Mouse (Mus musculus) mature B cell (primary cell): Measurements from ENCODE around the gene Gucy2d.

Experiments used
- in situ Hi-C: fragments of 300-500 bp; cut with MboI; formaldehyde crosslinking; loops from 2 replicates; pipeline ENCODE4 v1.14.3; 2019

The Gucy2d gene

DNA sequence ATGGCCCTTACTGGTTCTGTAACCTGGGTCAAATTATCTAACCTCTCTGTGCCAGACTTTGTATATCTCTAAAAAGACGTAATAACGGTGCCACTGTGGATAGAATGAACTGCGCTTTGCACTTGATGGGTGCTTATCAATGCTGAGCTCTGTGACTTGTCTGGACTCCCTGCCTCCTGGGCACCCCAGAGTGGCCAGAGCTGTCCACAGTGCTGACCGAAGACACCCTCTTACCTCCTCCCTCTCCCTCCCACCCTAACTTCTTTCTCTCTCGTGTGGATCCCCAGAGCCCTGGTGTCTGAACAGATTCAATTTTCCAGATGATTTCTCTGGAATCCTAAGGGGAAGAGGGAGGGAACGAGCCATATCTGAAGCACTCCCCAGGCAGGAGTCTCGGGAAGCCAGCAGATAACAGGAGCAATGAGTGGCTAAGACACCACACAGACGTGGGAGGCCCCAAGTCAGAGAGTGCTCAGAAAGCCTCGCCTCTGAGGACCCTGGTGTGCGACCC is at the start of gene Gucy2d:
Gene Gucy2d, plus strand, starts transcription at position 461 of the 511 bp plus-strand sequence.
- in situ Hi-C loops: no loop called here

DNA sequence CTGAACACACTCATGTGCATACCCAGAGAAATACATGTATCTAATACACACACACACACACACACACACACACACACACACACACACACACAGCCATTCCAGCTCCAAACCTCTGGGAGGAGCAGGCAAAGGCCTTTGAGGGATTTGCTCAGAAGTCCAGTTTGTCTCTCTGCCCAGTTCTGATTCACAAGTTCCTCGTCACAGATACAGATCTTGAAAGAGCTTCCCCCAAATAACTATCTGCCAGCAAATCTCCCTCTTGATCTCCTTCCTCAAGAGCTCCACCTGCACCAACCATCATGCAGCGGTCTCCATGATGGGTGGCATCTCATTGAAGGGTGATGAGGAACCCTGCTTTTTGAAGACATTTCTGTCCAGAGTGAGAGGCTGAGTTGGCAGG is 49.7 kb upstream of the Gucy2d start:
- in situ Hi-C loops: no loop called here

DNA sequence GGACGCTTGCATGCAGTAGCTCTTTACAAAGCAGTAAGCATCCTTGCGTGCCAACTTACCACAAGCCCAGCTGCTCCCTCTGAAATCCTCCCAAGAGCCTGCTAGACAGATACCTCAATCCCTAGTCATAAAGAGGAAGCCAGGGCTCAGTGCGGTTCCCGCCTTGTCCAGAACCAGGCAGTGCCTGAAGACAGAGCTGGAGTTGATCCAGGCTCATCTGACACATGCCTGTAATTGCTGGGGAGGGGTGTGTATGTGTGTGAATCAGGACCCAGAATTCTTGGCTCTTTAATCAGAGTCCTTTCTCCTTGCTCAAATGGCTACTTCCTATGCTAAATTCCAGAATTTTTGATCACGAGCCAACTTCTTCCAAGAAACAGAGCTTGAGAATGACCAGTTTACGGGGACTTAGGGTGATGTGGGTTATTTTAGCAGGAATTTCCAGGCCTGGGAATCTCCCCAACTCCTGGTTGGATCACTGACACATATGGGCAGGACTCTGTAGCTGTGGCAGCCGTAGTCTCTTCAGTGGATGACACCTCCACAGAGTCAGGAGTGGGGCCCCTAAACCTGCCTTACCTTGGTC is 48.8 kb upstream of the Gucy2d start:
- in situ Hi-C loops: no loop called here

DNA sequence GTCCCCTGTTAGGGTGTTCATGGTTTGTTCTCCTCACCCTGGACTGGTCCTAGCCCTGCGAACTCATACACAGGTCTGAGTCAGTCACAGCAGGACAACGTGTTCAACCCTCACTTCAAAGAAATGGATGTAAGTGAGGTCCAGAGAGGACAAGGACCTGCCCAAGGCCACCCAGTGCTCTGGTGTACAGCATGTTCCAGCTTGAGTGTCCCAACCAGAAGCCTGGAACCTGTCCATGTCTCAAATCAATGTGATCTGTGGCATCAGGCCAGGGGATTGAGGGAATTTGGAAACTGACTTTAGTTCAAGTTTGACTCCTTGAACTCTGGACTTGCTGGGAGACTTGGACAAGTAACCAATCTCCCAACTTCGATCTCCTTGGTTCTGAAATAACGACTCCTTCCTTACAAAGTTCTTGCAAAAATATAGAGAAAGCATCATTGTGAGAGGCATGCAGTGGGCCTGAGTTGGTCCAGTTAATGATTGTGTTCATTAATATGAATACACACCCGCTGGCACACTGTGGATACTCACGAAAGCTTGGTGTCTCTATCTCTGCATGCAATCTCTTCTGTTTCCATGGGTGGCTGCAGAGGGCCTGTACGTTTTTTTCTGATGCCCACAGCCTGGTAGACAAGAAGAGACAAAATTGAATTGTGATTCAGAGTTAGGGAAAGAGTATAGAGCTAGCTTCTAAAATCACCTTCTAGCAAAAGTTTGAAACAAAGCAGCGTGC is 47.6 kb upstream of the Gucy2d start:
- in situ Hi-C loops: no loop called here

DNA sequence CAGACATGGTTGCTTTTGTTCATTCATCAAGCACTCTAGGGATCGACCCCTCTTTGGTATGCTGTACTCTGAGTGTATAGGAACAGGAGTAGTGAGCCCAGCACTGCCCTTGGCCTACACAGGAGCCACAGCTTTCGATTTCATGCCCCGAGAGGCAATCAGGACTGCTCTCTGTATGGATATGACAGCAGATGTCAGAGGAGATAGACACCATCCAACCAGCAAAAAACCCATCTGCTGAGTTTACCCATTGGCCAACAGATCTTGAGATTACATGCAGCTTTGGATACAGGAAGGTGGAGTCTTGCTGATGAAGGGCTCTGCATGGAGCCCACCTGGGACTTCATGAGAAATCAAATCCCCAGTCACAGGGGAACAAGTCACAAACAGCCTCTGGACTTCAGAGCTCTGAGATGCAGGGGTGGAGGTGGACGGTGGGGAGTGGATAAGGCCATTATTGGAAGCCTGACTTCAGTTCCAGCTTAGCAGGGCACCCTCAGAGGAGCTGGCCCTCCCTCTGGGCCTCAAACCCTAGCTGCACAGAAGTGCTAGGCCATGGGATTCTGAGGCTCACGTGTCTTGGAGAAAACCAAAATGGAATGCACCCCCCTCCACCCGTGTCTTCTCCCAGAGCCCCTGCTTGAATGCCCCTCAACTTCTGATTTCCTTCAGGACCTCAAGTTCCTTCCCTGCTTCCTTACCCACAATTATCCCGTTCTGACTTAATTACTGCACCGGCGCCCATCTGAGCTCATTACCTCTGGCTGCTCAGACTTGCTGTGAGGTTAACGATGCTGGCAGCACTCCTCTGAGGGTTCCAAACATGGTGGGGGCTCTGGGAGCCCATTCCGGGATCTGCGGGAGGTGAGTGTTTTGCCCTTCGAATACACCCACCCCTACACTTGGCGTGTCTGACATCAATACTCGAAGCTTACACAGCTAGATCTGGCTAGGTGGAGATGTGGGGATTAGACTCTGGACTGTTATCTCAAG is 37.3 kb upstream of the Gucy2d start:
- in situ Hi-C loops: no loop called here

DNA sequence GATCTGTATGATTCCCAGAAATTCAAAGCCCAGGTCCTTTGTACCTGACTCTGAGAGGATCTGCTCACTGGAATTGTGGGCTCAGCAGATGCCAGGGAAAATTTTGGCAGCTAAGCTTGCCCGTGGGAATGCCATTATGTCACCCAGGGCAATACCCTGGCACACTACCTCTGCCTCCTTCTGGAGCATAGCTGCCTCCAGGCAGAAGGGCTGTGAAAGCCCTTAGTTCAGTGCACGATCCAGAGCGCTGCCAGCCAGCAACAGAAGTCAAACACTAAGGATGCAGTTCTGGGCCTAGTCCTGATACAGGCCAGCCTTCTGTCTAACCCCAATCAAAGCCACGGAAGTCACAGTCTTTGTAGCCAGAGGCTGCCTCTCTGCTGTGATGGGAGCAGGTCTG is 36.2 kb upstream of the Gucy2d start:
- in situ Hi-C loops: no loop called here

DNA sequence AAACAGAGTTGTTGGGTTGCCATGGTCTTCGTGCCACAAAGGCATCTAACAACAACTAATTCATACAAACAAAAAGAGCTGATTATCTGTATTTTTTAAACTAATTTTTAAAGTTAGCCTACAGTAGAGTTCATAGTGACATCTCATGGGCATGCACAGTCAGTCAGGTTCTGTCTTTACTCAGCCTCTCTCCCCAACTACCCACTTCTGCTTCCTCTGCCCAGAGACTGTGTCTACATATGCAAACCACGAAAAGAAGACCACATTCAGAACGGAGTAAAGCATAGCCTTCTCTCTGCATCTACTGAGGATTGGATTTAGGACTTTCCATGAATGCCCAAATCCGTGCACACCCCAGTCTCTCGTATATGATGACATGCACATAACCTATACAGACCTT is 32.6 kb upstream of the Gucy2d start:
- in situ Hi-C loops: no loop called here

DNA sequence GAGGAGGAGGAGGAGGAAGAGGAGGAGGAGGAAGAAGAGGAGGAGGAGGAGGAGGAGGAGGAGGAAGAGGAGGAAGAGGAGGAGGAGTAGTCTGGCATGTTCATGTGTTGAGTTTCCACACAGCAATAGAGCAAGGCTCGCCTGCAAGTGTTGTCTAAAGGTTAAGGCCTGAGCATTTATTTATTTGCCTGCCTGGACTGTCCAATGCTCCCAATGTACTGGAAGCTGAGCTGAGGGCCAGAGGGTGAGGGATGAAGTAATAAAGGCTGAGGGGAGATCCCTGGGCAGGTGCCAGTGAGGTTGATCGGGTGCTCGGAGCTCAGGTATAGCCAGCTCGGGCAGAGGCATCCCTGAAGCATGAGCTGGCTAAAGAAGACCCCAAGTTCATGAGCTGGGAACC is 27.1 kb upstream of the Gucy2d start:
- in situ Hi-C loops: no loop called here

DNA sequence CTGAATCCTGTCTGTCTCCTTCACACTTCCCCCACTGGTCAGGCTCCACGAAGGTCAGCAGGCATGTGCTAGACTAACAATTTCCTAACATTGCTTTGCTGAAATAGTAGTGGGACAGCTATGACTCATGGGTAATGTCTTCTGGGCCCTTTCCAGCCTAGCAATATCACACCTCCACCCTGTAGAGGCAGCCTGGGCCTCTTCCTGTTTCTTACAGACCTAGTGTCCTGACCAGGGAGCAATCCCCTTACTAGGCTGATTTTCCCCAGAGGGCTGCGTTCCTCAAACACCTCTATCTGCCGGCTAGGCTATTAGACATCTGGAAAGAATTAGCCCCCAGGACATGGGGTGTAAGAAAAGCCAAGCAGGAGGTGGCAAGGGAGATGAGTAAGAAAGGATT is 24.7 kb upstream of the Gucy2d start:
- in situ Hi-C loops: no loop called here

DNA sequence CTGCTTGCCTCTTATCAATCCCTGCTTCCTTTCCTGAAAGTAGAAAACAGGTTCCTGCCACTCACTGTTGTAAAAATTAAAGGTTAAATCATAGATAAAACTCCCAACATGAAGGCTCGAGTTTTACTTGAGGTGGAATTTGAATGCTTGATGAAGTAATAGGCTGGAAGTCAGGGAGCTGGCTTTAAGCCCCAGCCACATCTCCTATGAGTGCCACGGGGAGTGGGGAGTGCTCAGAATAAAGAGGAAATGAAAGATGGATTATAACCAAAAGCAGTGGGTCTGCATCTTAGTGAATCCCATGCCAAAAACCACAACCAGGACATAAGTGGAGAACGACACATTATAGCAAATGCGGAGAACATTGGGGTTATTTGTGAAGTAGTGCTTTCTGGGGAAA is 24.2 kb upstream of the Gucy2d start:
- in situ Hi-C loops: no loop called here

DNA sequence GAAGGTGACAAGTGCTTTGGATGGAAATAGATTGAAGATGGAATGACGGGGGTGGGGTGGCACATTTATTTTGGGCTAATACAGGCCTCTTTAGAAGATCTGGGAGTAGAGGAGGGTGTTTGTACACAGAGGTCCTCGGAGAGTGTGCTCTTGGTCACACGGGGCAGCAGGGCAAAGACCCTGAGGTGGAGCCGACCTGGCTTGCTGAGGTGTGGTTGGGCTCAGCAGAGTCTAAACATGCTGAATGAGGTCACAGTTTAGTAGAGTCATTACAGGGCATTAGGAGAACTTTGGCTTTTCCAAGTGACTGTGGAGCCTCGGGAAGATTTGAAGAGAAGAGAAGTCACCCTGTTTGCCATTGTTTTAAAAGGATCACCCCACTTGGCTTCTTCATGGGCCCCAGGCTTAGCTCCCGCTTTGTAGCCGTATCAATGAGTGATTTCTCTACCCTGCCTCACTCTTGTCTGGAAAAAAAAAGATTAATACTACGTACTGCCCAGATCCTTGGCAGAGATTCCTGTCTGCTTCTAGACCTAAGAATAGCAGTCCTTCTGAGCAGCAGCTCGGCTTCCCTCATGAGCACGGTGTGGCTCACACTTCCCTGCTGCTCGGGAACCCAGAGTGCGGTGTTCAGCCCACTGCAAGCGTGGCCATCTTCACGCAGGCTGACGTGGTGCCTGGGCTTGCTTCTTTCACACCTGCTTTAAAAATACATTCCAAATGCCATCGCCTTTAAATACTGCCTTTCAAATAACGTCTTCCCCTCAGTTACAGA is 22.0 kb upstream of the Gucy2d start:
- in situ Hi-C loops: no loop called here

DNA sequence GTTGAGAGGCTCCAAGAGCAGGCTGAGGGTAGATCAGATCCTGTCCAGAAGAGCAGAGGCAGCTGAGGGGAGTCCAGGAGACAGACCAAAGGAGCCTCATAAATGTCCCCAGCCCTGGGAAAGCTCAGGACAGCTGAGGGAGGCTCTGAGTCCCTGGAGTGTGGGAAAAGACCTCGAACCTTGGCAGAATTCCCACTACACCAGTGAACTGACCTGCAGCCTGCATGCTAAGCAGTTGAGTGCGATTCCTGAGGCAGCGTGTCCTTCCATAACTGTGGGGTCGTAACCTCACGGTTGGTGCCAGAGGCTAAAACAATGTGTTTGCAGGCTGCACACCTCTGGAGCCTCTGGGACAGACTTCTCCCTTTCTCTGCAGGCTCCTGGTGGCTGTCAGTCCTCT is 20.9 kb upstream of the Gucy2d start:
- in situ Hi-C loops: no loop called here

DNA sequence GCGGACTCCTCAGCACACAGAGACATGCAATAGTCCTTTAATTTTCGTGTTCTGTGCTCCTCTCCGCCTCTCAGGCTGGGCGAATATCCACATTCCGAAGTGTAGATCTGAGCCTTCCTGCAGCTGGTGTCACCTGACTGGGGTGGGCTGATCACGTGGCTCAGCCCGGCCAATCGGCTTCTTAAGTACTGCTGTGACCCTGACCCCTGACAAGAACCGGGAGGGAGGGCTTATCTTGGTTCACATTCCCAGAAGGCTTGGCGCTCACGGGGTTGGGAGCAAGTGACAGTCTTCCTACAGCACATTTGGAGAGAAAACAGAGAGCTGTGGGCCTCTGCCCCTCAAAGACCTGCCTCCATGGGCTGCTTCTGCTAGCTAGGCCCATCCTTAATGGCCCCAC is 16.7 kb upstream of the Gucy2d start:
- in situ Hi-C loops: no loop called here

DNA sequence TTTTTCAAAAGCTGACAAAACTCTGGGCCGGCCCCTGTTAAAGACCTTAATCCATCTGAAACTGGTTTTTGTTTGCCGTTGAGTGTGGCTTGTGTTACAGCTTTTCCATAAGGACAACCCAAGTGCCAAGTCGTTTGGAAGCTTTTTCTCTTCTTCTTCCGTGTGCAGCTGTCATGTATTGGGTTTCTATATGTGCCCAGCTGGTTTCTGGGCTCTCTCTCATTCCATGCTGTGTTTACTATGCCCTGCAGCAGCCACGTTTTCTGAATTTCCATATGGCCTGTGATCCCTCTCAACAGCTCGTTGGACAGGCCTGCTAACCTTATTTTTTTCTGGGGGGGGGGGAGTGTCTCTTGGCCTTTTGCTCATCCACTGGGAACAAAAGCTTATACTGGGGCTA is 15.8 kb upstream of the Gucy2d start:
- in situ Hi-C loops: no loop called here

DNA sequence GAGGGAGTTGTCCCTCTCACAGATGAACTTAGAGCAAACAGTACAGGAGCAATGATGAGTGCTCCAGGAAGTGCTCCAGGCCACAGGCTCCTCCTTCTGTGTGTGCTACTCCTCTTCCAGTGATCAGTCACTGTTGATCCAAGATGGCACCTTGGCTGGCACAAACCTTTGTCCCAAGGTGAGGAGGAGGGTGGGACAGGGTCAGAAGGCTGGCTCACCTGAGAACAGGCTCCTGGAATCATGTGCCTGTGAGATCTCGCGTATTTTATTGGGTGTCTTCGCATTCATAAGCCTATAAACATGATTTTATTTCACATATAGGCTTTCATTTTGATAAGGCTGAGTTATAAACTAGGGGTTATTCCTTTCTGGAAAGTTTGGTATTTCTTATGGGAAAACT is 14.7 kb upstream of the Gucy2d start:
- in situ Hi-C loops: no loop called here

DNA sequence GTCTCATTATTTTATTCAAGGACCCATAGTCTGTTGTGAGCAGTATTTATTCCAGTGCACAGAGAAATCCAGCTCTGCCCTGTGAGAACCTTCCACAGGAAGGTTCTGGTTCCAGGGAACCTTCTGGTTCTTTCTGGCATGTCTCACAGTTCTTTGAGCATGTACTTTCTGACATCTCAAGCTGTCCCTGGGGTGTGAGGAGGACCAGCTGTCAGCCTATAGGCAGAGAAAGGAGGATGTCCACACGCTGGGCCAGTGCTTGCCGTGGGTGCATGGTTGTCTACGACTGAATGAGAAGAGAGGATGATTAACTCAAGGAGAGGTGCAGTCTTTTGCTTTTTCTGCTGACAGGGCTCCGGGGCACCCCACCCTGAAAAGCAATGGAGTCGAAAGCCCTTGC is 13.6 kb upstream of the Gucy2d start:
- in situ Hi-C loops: no loop called here

DNA sequence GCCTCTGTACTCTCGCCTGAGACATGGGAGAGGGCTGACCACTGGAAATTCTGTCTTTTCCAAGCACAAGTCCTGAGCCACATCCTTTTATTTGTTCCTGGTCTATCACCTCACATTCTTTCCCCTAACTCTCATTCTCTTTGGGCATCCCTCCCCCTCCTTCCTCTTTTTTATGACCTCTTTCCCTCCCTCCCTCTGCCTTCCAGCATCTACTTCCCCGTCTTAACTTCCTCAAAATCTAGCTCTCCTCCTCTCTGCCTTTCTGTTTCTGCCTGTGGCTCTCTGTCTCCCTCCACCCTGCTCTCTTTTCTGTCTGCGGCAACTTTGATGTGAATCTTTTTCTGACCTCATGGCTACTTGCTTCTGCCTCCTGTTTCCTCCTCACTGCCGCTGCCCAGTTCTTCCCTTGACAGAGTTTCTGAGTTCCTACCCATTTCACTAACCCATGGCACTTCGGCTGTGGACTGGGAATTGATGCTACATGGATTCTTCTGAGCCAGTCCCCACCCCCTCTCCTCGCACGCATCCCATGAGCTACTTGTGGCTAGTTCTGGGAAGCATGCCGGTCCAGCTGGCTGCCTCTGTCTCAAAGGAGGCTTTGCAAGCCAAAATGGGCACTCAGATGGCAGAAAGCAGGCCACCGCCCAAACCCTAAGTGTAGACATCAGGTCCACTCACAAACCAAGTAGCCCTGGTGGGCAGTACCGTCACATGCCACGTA is 12.9 kb upstream of the Gucy2d start:
- in situ Hi-C loops: no loop called here

DNA sequence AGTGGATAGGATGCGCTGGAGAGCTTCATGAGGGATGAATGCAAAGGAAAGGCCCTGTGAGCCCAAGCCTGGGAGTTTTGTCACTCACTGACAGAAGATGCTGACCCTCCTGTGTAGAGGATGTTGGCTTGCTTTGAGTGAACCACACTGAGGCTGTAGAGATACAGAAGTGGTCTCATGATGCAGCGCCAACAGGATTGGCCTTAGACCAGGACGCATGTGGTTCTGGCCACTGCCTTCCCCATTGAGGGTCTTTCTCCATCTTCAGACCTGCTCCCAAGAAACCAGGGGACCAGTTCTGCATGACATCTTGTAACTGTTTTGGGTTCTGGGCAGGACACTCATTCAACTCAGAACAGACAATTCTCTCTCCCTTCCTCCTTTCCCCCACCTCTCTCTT is 10.6 kb upstream of the Gucy2d start:
- in situ Hi-C loops: no loop called here

DNA sequence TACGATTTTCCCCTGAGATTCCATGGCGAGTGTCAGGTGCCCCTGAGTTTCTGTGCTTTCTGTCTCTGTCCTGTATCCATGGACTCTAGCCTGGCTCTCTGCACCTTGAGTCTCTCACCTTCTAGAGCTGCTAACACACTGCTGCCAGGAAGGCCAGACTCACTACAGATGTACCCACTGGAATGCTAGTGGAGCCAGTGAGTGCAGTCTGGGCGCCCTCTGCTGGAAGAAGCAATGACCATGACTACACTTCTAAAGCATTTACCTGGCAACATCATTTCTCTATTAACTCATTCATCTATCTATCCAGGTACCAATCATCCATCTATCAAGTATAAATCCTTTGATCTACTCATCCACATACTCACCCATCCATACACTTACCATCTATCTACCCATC is 9.4 kb upstream of the Gucy2d start:
- in situ Hi-C loops: no loop called here

DNA sequence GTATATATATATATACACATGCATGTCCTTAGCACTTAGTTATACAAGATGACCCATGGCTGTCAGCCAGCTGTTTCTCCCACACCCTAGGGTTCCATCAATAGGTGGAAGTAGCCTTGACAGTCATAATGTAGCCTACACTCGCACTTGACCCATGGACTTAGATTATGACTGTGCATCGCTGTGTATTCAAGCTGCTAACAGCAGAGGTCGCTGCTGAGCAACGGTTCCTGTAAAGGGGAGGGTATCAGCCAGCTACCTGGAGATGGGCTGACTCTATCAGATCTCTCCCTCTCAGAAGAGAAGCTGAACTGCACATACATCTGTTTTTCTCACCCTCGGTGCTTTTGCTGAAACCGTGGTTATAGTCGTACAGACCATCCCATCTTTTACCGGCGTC is 2.6 kb upstream of the Gucy2d start:
- in situ Hi-C loops: no loop called here

DNA sequence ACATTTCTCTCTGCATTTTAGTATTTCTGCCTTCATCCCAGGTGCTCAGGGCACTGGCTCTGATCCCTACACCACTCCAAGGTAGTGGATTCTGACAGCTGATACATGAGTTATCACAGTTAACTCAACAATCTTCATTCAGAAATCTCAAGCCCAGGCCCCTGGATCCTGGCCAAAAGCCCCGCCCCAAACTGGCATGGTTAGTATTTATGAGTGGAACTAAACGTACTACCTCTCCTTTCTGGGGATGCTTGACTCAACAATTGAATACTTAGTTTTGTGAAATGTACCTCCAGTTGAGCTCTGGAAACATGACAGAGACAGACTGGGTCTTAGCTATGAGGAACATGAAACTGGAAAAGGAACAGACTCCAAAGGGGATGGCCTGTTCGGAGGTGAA is 6.7 kb downstream of the Gucy2d start:
- in situ Hi-C loops: no loop called here
